Mouse (Mus musculus) kidney, postnatal 4 days (tissue): Measurements from ENCODE around the gene Cercam.
"Not testable (repeated sequence)": the region's sequence is repeated elsewhere in the genome, so short reads cannot be mapped to it uniquely, and the experiment has no call there.

ENCODE experiments used
- DNase-seq, 2 experiments: peaks; one replicate each; pipeline ENCODE4 v3.0.0; 2021; ENCODE audit warnings: mixed read lengths in 2 of 2

The Cercam gene

GRCm38 (mm10) chr2:29898081-29898480 is 29.1 kb downstream of the Cercam start:
- DNase-seq: no peak

- DNase-seq: no peak
Observed at GRCm38 (mm10) chr2:29902194-29902593, 33.2 kb downstream of the Cercam start.

- DNase-seq: not testable (repeated sequence)
Observed at GRCm38 (mm10) chr2:29908171-29908570, 39.2 kb downstream of the Cercam start.

- DNase-seq: peak; percentile 17 to 25
Observed at GRCm38 (mm10) chr2:29910042-29910441, 41.1 kb downstream of the Cercam start.

- DNase-seq: no peak
Observed at GRCm38 (mm10) chr2:29917621-29918020, 48.7 kb downstream of the Cercam start.

- DNase-seq: peak; percentile 83 to 89
Observed at GRCm38 (mm10) chr2:29922011-29922410, 53.0 kb downstream of the Cercam start.

- DNase-seq: peak in 1 of 2 experiments; percentile 31
Observed at GRCm38 (mm10) chr2:29926542-29926941, 57.6 kb downstream of the Cercam start.

- DNase-seq: no peak
Observed at GRCm38 (mm10) chr2:29930506-29930905, 61.5 kb downstream of the Cercam start.

GRCm38 (mm10) chr2:29931194-29931593 is 62.2 kb downstream of the Cercam start:
- DNase-seq: no peak
